Comparison of ENCODE assay signal across 16 mouse cellular contexts in genomic region chr4:145680217-145680616, GRCm38 (mm10). TPM values are rescaled to one million over a fixed set of nuclear protein-coding genes. Genes with fewer than 3 reads are reported as not detected.
DNase-seq lines count a peak whose midpoint lies in the region; ATAC-seq and TF ChIP-seq lines count a peak whose summit lies in the region.
"Not testable (repeated sequence)": the region's sequence is repeated elsewhere in the genome, so short reads cannot be mapped to it uniquely, and the experiment has no call there.
"Had no signal": no experiment of that assay in that cellular context is flagged by ENCODE, and none has a peak within 500 bp of the region (broad histone marks: within the 10 kb centered on the region; RNA-seq: fewer than 3 reads in every experiment).

No protein-coding gene starts in this region.

- H3K4me2 ChIP-seq in hindbrain, embryonic 12.5 days (replicated peaks); lung, postnatal 0 days (replicated peaks; ENCODE audit: low read depth, low read length): not testable (repeated sequence)

- DNase-seq in adipocyte (ENCODE audit: low spot score) = peak; percentile 7
- peak; percentile 19 to 25 for DNase-seq in gastrocnemius, postnatal 4 days (ENCODE audit: low spot score in 2 of 2)
- DNase-seq in kidney, postnatal 10 days = peak; percentile 7
- peak; percentile 3 for DNase-seq in lung, postnatal 0 days (ENCODE audit: low spot score)
- peak; percentile 2 for DNase-seq in right cerebral cortex, adult 18-20 months
- peak; percentile 28 for DNase-seq in testis, postnatal 14 days (ENCODE audit: low spot score)

- not testable (repeated sequence) for TF ChIP-seq CTCF in lung, postnatal 0 days (IDR thresholded peaks at IDR 0.05)

- H3K27me3 ChIP-seq in hindbrain, embryonic 12.5 days; lung, postnatal 0 days (replicated peaks; ENCODE audit: insufficient read depth, low read length): not testable (repeated sequence)

- ATAC-seq in hindbrain, embryonic 12.5 days (ENCODE audit: low FRiP score) = peak; percentile 40; the same call in 1 of the 2 replicates
- ATAC-seq in lung, postnatal 0 days = not testable (repeated sequence)

- H3K9me3 ChIP-seq in hindbrain, embryonic 12.5 days (replicated peaks) = peaks cover 18% of the 10 kb centered on the region
- H3K9me3 ChIP-seq in lung, postnatal 0 days (ENCODE audit: low read length) = not testable (repeated sequence)

- H3K27ac ChIP-seq in hindbrain, embryonic 12.5 days; lung, postnatal 0 days (ENCODE audit: low read length): not testable (repeated sequence)

- TF ChIP-seq EP300 in lung, postnatal 0 days (IDR thresholded peaks at IDR 0.05) = not testable (repeated sequence)

- H3K4me1 ChIP-seq in hindbrain, embryonic 12.5 days; lung, postnatal 0 days (ENCODE audit: insufficient read depth, low read depth, low read length): not testable (repeated sequence)

- H3K4me3 ChIP-seq in hindbrain, embryonic 12.5 days; lung, postnatal 0 days (ENCODE audit: low read depth, low read length): not testable (repeated sequence)

- 86% methylated on average over 3 of the region's 3 CpGs for WGBS in hindbrain, embryonic 12.5 days
- 74% methylated on average over 3 of the region's 3 CpGs for WGBS in lung, postnatal 0 days

- H3K9ac ChIP-seq in hindbrain, embryonic 12.5 days; lung, postnatal 0 days (replicated peaks; ENCODE audit: low read depth): not testable (repeated sequence)

- not testable (repeated sequence) for H3K36me3 ChIP-seq in hindbrain, embryonic 12.5 days; lung, postnatal 0 days (ENCODE audit: insufficient read depth, low read length)

RNA-seq across cellular contexts. Expression of gene Zfp980, which starts 9.7 kb away (rescaled TPM):
- under 1 TPM in 1 of 2 experiments, not detected in 1; 0.31 TPM for total RNA-seq in gastrocnemius, postnatal 4 days (2021)
- polyA plus RNA-seq in hindbrain, embryonic 12.5 days (2016; fragmentation: Nextera tagmentation; extraction: Ambion mirVana) = not detected in 2 replicates
- polyA plus RNA-seq in lung, postnatal 0 days (2015; fragmentation: Nextera tagmentation; extraction: Ambion mirVana) = not detected in 2 replicates
- total RNA-seq: common myeloid progenitor, adult 5-6 weeks had no signal
- polyA plus RNA-seq: adrenal gland, adult 2 months; forebrain, embryonic 12.5 days; hindbrain, embryonic 10.5 days; liver, embryonic 14.5 days; lung, embryonic 14.5 days; midbrain, embryonic 15.5 days; neural tube, embryonic 14.5 days; small intestine, adult 2 months had no signal
